Mouse (Mus musculus) forebrain, embryonic 13.5 days (tissue): ENCODE data around the gene Cfap221. TPM values are rescaled to one million over a fixed set of nuclear protein-coding genes. Genes with fewer than 3 reads are reported as not detected.

Experiments
- ATAC-seq: fragments of 200-750 bp; cut with Nextera tagmentation; 2 replicates; pipeline ENCODE4 v1.8.0; 2017
- H3K27ac ChIP-seq: fragments of 300-500 bp; sonication (generic); 2 replicates; pipeline ENCODE4 v1.5.1; 2015; ENCODE audit warnings: inconsistent platforms, mild to moderate bottlenecking, moderate library complexity
- H3K27me3 ChIP-seq: fragments of 300-500 bp; sonication (generic); 2 replicates; pipeline ENCODE4 v1.6.1; 2015; ENCODE audit warnings: mild to moderate bottlenecking, inconsistent platforms
- H3K36me3 ChIP-seq: fragments of 300-500 bp; sonication (generic); 2 replicates; pipeline ENCODE4 v1.6.1; 2015; ENCODE audit warnings: mild to moderate bottlenecking, inconsistent platforms; ENCODE audit not compliant: poor library complexity, severe bottlenecking
- H3K4me1 ChIP-seq: fragments of 300-500 bp; sonication (generic); 2 replicates; pipeline ENCODE4 v1.6.1; 2015; ENCODE audit warnings: inconsistent platforms
- H3K4me2 ChIP-seq: fragments of 300-500 bp; sonication (generic); 2 replicates; pipeline ENCODE4 v1.6.1; 2015; ENCODE audit warnings: inconsistent platforms, mild to moderate bottlenecking, moderate library complexity
- H3K4me3 ChIP-seq: fragments of 300-500 bp; sonication (generic); 2 replicates; pipeline ENCODE4 v1.5.1; 2015; ENCODE audit warnings: mild to moderate bottlenecking, inconsistent platforms
- H3K9ac ChIP-seq: fragments of 300-500 bp; sonication (generic); 2 replicates; pipeline ENCODE4 v1.6.1; 2015; ENCODE audit warnings: mild to moderate bottlenecking, inconsistent platforms
- H3K9me3 ChIP-seq: fragments of 300-500 bp; sonication (generic); replicated peaks from 2 replicates; pipeline ENCODE4 v1.6.1; 2016; ENCODE audit warnings: inconsistent platforms
- WGBS: fragments of 180-500 bp; shearing (Covaris S2); methylation state at CpG from one replicate; pipeline ENCODE4 v1.1.7; 2015; 5-methylcytosine and 5-hydroxymethylcytosine counted together
- polyA plus RNA-seq: library from polyadenylated mRNA; unstranded; fragments of >200 nt; fragmentation: Nextera tagmentation; extraction: Ambion mirVana; gene quantifications from 2 replicates; pipeline ENCODE4 v1.2.1, GENCODE M21; 2015

The Cfap221 gene
- polyA plus RNA-seq, 1 experiment from 2014 or later = not detected

- H3K4me3 ChIP-seq = no peak overlapping the region
- no peak for ATAC-seq
- no peaks in the 10 kb centered on the region for H3K4me1 ChIP-seq
- H3K4me2 ChIP-seq = no peak overlapping the region
- WGBS = 77% methylated on average over 5 of the region's 5 CpGs
- no peak overlapping the region for H3K9ac ChIP-seq
- no peak overlapping the region for H3K27ac ChIP-seq
- H3K36me3 ChIP-seq = no peaks in the 10 kb centered on the region
- no peaks in the 10 kb centered on the region for H3K9me3 ChIP-seq
- no peaks in the 10 kb centered on the region for H3K27me3 ChIP-seq
These were observed 10.5 kb downstream of the Cfap221 start for GRCm38 (mm10) chr1:119986555-119986954.

DNA sequence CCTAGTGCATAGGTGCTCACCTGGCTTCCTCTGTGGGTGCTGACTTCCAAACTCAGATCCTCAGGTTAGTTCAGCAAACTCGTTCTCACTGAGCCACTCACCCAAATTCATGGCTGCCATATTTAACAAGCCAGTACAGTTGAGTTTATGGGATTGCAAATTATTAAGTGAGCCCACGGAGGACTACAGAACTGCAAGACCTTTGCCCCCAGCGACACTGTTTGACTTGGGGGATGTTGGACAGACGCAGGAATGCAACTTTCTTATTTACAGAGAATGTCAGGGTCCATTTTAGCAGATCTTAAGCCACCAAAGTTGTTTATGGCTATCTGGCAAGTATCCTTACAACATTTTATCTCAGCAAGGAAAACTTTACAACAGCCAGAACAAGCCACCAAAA lies 21.9 kb downstream of the Cfap221 start:
- no peak overlapping the region for H3K4me3 ChIP-seq
- H3K4me1 ChIP-seq = no peaks in the 10 kb centered on the region
- H3K27ac ChIP-seq = no peak overlapping the region
- 0 out of 2 replicates have a peak, but pooled peaks cover 1% of the 10 kb centered on the region for H3K9me3 ChIP-seq
- H3K9ac ChIP-seq = no peak overlapping the region
- H3K27me3 ChIP-seq = no peaks in the 10 kb centered on the region
- 90% methylated on average over 4 of the region's 4 CpGs for WGBS
- ATAC-seq = no peak
- H3K4me2 ChIP-seq = no peak overlapping the region
- no peaks in the 10 kb centered on the region for H3K36me3 ChIP-seq

- no peak overlapping the region for H3K4me3 ChIP-seq
- H3K4me1 ChIP-seq = no peaks in the 10 kb centered on the region
- H3K27ac ChIP-seq = no peak overlapping the region
- ATAC-seq = no peak
- no peaks in the 10 kb centered on the region for H3K36me3 ChIP-seq
- H3K4me2 ChIP-seq = no peak overlapping the region
- 38% methylated on average over 4 of the region's 4 CpGs for WGBS
- H3K9ac ChIP-seq = no peak overlapping the region
- no peaks in the 10 kb centered on the region for H3K27me3 ChIP-seq
- H3K9me3 ChIP-seq = no peaks in the 10 kb centered on the region
These were observed 23.9 kb downstream of the Cfap221 start for GRCm38 (mm10) chr1:119973117-119973516.

DNA sequence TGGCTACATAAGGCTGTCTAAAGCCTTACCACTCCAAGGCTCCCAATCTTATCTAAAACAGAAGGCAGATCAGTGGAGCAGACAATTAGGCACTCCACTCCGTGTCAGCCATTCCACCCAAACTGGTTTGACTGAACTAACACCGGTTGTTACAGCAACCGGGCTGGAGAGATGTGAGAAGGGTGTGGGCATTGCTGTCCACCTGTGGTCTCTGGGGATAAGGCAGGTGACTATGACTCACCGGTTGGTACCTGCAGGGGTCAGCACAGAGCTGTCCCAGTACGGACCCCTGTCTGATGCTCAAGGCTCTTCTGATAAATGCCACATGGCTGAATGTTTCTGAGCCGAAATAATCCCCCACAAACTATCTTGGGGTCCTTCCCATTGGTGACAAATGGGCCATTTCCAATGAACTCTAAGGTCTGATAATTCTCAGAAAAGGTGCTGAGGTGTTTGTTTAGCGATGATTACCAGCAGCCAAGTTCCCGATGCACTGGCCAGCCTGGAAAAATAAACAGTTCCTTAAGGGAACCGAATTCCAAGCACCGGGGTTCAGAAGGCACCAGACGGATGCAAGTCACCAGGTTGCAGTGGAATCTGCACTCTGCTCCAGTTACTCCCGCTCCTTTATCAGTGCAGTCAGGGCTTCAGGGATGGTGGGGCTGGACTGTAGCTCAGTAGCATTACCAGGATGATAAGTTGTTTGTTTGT lies 31.1 kb downstream of the Cfap221 start:
- Histone ChIP-seq H3K9me3 (no peaks in the 10 kb centered on the region), H3K4me1 (no peaks in the 10 kb centered on the region), H3K4me2 (no peak overlapping the region), H3K27ac (no peak overlapping the region), H3K27me3 (no peaks in the 10 kb centered on the region), H3K9ac (no peak overlapping the region), H3K4me3 (no peak overlapping the region), H3K36me3 (no peaks in the 10 kb centered on the region)
- 66% methylated on average over 12 of the region's 12 CpGs for WGBS
- ATAC-seq = no peak

- H3K9me3 ChIP-seq = no peaks in the 10 kb centered on the region
- no peak overlapping the region for H3K4me3 ChIP-seq
- H3K36me3 ChIP-seq = no peaks in the 10 kb centered on the region
- no peak overlapping the region for H3K4me2 ChIP-seq
- no peak for ATAC-seq
- WGBS = 69% methylated on average over 7 of the region's 7 CpGs
- H3K4me1 ChIP-seq = no peaks in the 10 kb centered on the region
- no peak overlapping the region for H3K27ac ChIP-seq
- H3K9ac ChIP-seq = no peak overlapping the region
- no peaks in the 10 kb centered on the region for H3K27me3 ChIP-seq
These were observed 37.1 kb downstream of the Cfap221 start for GRCm38 (mm10) chr1:119959920-119960319.

DNA sequence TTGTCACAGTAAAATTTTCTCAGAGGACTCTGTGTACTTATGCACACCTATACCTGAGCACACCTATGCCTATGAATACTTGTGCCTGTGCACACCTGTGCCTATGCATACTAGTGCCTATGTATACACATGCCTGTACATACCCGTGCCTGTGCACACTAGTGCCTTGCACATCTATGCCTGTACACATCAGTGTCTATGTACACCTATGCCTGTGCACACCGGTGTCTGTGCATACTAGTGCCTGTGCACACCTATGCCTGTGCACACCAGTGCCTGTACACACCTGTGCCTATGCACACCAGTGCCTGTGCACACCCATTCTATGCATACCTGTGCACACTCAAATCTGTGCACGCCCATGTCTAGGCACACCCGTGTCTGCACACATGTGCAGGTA lies 37.6 kb downstream of the Cfap221 start:
- 92% methylated on average over 4 of the region's 4 CpGs for WGBS
- Histone ChIP-seq H3K36me3 (no peaks in the 10 kb centered on the region), H3K9ac (no peak overlapping the region), H3K4me2 (no peak overlapping the region), H3K4me3 (no peak overlapping the region), H3K9me3 (no peaks in the 10 kb centered on the region), H3K27ac (no peak overlapping the region), H3K27me3 (no peaks in the 10 kb centered on the region), H3K4me1 (no peaks in the 10 kb centered on the region)
- ATAC-seq = peak; percentile 39; the same call in 1 of the 2 replicates

DNA sequence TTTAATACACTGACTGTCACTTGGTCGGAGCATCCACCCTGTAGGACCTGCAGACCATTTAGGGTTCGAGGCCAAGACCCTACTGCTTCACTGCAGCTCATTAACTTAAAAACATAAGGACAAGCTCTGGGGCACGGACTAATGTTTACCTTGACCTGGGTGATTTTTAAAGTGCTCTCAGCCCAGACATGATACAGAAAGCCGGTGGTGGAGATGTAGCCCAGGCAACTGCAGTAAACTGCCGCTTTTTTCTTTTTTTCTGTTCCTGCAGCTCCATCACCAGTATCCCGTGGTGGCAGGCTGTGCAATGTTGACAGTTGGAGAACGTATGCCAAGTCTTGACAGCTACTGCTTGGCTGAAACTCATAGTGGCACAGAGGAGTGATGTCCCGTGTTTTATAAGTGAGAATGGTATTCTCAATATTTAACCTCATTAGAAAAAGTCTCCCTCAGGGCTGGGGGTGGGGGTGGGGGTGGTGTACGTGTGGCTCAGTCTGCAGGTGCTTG lies 39.3 kb downstream of the Cfap221 start:
- Histone ChIP-seq H3K9ac (no peak overlapping the region), H3K9me3 (no peaks in the 10 kb centered on the region), H3K4me3 (no peak overlapping the region), H3K4me1 (no peaks in the 10 kb centered on the region), H3K27me3 (no peaks in the 10 kb centered on the region), H3K4me2 (no peak overlapping the region), H3K36me3 (no peaks in the 10 kb centered on the region), H3K27ac (no peak overlapping the region)
- peak; percentile 67; the same call in 1 of the 2 replicates for ATAC-seq
- WGBS = 72% methylated on average over 9 of the region's 9 CpGs

DNA sequence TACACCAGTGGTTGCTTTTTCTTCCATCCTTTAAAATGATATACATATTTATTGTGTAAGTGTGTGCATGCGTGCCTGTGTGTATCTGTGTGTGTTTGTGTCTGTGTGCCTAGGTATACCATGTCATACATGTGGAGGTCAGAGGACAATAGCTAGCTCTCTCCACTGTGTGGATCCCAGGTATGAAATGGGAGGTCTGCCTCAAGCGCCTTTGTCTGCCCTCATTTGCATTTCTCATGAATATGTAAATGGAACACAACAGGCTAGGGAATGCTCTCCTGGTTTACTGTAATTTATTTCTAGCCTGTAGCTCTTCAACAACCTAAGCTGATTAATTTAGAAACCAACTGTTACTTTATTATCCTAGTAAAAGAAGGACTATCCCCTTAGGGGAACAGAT lies 42.4 kb downstream of the Cfap221 start:
- no peaks in the 10 kb centered on the region for H3K27me3 ChIP-seq
- H3K4me3 ChIP-seq = no peak overlapping the region
- 63% methylated on average over 2 of the region's 2 CpGs for WGBS
- no peaks in the 10 kb centered on the region for H3K4me1 ChIP-seq
- H3K9me3 ChIP-seq = no peaks in the 10 kb centered on the region
- no peak overlapping the region for H3K9ac ChIP-seq
- H3K27ac ChIP-seq = no peak overlapping the region
- ATAC-seq = peak; percentile 38; the same call in 1 of the 2 replicates
- no peak overlapping the region for H3K4me2 ChIP-seq
- no peaks in the 10 kb centered on the region for H3K36me3 ChIP-seq

DNA sequence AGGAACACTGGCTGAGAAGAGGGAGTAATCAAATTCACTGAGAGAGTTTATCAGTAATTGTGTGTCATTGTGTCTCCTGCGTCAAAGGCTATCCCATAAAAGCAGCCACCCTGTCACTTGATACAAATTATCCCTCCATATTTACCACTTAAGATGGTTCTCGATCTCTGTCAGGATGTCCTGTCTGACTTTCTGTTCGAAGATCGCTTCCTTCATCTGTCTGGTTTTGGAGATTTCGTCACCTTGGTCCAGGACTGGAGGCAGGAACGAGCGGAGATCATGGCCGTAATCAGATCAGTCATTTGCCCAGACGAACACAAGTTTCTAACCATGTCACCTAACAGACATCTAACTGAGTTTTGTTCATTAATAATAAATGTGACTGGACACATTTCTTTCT lies 43.6 kb downstream of the Cfap221 start:
- WGBS = 87% methylated on average over 9 of the region's 9 CpGs
- Histone ChIP-seq H3K36me3 (no peaks in the 10 kb centered on the region), H3K4me2 (no peak overlapping the region), H3K27me3 (no peaks in the 10 kb centered on the region), H3K9ac (no peak overlapping the region), H3K4me1 (no peaks in the 10 kb centered on the region), H3K4me3 (no peak overlapping the region), H3K27ac (no peak overlapping the region), H3K9me3 (no peaks in the 10 kb centered on the region)
- no peak for ATAC-seq

DNA sequence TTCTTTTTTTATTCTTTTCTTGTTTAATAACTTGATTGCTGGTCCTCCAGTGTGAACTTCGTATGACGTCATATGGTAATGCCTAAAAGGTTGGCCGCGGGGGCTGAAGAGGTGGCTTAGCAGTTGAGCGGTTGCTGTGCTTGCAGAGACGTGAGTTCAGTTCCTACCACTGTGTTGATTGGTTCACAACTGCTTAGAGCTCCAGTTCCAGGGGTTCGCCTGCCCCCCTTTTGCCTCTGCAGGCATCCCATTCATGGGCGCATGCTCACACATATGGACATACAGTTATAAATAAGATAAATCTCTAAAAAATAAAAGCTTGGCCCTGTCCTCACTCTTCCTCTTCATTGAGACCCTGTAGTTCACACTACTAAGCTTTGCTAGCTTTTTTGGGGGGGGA lies 46.9 kb downstream of the Cfap221 start:
- no peaks in the 10 kb centered on the region for H3K27me3 ChIP-seq
- no peaks in the 10 kb centered on the region for H3K4me1 ChIP-seq
- no peaks in the 10 kb centered on the region for H3K9me3 ChIP-seq
- H3K4me3 ChIP-seq = no peak overlapping the region
- H3K9ac ChIP-seq = no peak overlapping the region
- H3K27ac ChIP-seq = no peak overlapping the region
- 93% methylated on average over 8 of the region's 8 CpGs for WGBS
- H3K4me2 ChIP-seq = no peak overlapping the region
- no peaks in the 10 kb centered on the region for H3K36me3 ChIP-seq
- ATAC-seq = no peak

- H3K4me1 ChIP-seq = no peaks in the 10 kb centered on the region
- H3K4me3 ChIP-seq = no peak overlapping the region
- H3K27ac ChIP-seq = no peak overlapping the region
- H3K27me3 ChIP-seq = no peaks in the 10 kb centered on the region
- H3K9me3 ChIP-seq = no peaks in the 10 kb centered on the region
- ATAC-seq = no peak
- 30% methylated on average over 7 of the region's 7 CpGs for WGBS
- H3K4me2 ChIP-seq = no peak overlapping the region
- no peaks in the 10 kb centered on the region for H3K36me3 ChIP-seq
- no peak overlapping the region for H3K9ac ChIP-seq
These were observed 60.2 kb downstream of the Cfap221 start for GRCm38 (mm10) chr1:119936861-119937260.

DNA sequence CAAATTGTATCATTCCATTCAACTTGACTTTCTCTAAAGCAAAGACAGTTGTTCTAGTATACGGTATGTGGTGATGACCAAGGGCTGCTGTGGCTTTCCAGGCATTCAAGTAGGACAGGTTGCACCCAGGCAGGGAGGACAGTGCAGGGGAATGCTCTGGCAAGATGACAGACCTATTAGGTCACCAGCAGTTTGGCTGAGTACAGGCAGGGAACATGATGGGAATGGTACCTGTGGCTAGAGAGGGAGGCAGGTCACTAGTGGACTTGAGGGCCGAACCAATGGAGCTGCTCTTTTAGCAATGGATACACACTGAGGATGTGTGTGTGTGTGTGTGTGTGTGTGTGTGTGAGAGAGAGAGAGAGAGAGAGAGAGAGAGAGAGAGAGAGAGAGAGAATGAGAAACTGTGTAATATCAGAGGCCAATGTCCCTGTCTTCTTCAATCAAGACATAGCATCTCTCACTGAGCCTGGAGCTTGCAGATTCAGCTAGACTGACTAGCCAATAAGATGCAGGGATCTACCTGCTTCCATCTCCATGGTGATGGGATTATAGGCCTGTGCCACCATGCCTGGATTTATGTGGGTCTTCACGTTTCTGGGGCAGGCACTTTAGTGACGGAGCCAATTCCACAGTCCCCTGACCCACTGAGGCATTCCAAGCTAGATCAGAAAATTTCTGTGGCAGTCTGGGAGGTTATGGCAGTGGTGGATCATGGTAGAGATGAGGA lies 65.4 kb downstream of the Cfap221 start:
- H3K4me2 ChIP-seq = no peak overlapping the region
- no peaks in the 10 kb centered on the region for H3K36me3 ChIP-seq
- H3K9me3 ChIP-seq = no peaks in the 10 kb centered on the region
- no peak overlapping the region for H3K27ac ChIP-seq
- no peak for ATAC-seq
- 82% methylated on average over 4 of the region's 4 CpGs for WGBS
- no peak overlapping the region for H3K4me3 ChIP-seq
- no peak overlapping the region for H3K9ac ChIP-seq
- H3K4me1 ChIP-seq = no peaks in the 10 kb centered on the region
- no peaks in the 10 kb centered on the region for H3K27me3 ChIP-seq
